Mouse (Mus musculus) kidney, postnatal 0 days (tissue): ENCODE data around the gene Rpl19. TPM values are rescaled to one million over a fixed set of nuclear protein-coding genes. Genes with fewer than 3 reads are reported as not detected.

ENCODE experiments used
- ATAC-seq: fragments of 200-750 bp; cut with Nextera tagmentation; replicated peaks from 2 replicates; pipeline ENCODE4 v1.8.0; 2017; ENCODE audit warnings: low read depth, moderate number of reproducible peaks, moderate TSS enrichment, moderate library complexity; ENCODE audit not compliant: low FRiP score
- DNase-seq: peaks from one replicate; pipeline ENCODE4 v3.0.0-alpha.2; 2016; ENCODE audit warnings: low spot score
- H3K27ac ChIP-seq: fragments of 300-500 bp; sonication (generic); 2 replicates; pipeline ENCODE4 v1.5.1; 2014; ENCODE audit warnings: mild to moderate bottlenecking
- H3K27me3 ChIP-seq: fragments of 300-500 bp; sonication (generic); 2 replicates; pipeline ENCODE4 v1.6.1; 2014; ENCODE audit warnings: low read length, mixed read lengths; ENCODE audit not compliant: insufficient read depth
- H3K36me3 ChIP-seq: fragments of 300-500 bp; sonication (generic); 2 replicates; pipeline ENCODE4 v1.6.1; 2014; ENCODE audit warnings: low read length, mixed read lengths; ENCODE audit not compliant: insufficient read depth
- H3K4me1 ChIP-seq: fragments of 300-500 bp; sonication (generic); replicated peaks from 2 replicates; pipeline ENCODE4 v1.6.1; 2014; ENCODE audit warnings: antibody characterized with exemption, low read length, mixed read lengths; ENCODE audit not compliant: insufficient read depth
- H3K4me2 ChIP-seq: fragments of 300-500 bp; sonication (generic); 2 replicates; pipeline ENCODE4 v1.6.1; 2014; ENCODE audit warnings: mild to moderate bottlenecking, low read length, moderate library complexity, mixed read lengths
- H3K4me3 ChIP-seq: fragments of 300-500 bp; sonication (generic); replicated peaks from 2 replicates; pipeline ENCODE4 v1.5.1; 2014; ENCODE audit warnings: low read depth, low read length
- H3K9ac ChIP-seq: fragments of 300-500 bp; sonication (generic); 2 replicates; pipeline ENCODE4 v1.6.1; 2014; ENCODE audit warnings: low read depth, low read length
- H3K9me3 ChIP-seq: fragments of 300-500 bp; sonication (generic); replicated peaks from 2 replicates; pipeline ENCODE4 v1.6.1; 2016; ENCODE audit warnings: low read length, inconsistent platforms, mixed read lengths
- CTCF ChIP-seq: IDR thresholded peaks from 2 replicates; pipeline ENCODE4 v1.5.1; 2016; ENCODE audit warnings: antibody characterized with exemption, low read depth, mild to moderate bottlenecking, moderate library complexity
- WGBS: fragments of 180-500 bp; shearing (Covaris S2); extraction: QIAGEN DNeasy Blood & Tissue Kit; methylation state at CpG from one replicate; pipeline ENCODE4 v1.1.7; 2014; 5-methylcytosine and 5-hydroxymethylcytosine counted together
- polyA plus RNA-seq: library from polyadenylated mRNA; unstranded; fragments of >200 nt; fragmentation: Nextera tagmentation; extraction: Ambion mirVana; gene quantifications from 2 replicates; pipeline ENCODE4 v1.2.1, GENCODE M21; 2015

The Rpl19 gene
- polyA plus RNA-seq, 1 experiment from 2014 or later: 1,182 TPM

DNA sequence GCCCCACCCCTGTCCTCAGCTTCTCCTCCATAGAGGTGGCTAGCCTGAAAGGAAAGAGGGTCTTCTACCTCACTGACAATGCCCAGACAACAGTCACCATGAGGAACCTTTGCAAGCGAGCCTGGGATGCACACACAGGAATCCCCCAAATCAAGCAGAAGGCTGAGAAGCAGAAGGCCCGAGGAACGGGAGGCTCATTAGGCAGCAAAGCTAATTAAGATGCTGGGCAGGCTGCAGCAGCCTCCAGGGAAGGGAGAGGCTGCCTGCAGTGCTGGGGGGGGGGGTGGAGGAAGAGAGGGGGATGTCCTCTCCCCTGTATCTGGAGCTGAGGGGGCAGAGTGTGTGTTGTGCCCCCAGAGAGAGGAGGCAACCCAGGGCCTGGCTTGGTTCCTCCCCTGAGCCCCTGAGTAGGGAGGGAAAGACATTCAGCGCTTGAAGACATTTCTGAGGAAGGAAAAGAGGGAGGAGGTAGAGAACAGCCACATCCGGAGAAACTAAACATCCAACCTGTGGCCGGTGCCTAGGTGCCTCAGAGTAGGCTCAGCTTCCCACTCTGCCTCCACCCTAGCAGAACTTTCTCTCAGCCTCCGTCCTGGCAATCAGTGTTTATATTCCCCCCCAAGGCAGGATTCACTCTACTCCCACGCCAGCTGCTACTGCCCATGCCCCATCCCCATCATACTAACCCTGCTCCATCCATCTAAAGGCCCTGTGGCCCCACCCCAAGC is 6.5 kb upstream of the Rpl19 start:
- 37% methylated on average over 8 of the region's 8 CpGs for WGBS
- H3K27me3 ChIP-seq: no peaks in the 10 kb centered on the region
- H3K4me2 ChIP-seq: peak overlapping the region; percentile 28
- no peak for DNase-seq
- peaks cover 9% of the 10 kb centered on the region for H3K4me1 ChIP-seq
- H3K4me3 ChIP-seq: no peak overlapping the region
- no peaks in the 10 kb centered on the region for H3K9me3 ChIP-seq
- H3K9ac ChIP-seq: no peak overlapping the region
- H3K27ac ChIP-seq: no peak overlapping the region
- ATAC-seq: no peak
- H3K36me3 ChIP-seq: peaks cover 21% of the 10 kb centered on the region
- TF ChIP-seq CTCF: no peak

DNA sequence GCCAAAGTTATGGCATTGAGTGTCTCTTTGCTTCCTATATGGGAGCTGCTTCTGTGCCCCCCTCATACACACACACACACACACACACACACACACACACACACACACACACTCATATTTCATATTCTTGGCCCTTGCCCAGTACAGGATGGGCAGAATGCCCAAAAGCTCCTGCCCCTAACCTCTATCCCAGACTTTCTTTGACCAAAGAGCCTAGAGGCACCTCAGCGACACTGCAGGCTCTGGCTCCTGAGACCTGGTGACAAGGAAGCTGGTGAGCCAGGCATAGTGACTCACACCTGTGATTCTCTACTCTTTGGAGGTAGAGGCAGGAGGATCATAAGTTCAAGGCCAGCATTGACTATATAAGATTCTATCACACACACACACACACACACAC is 5.8 kb upstream of the Rpl19 start:
- no peaks in the 10 kb centered on the region for H3K27me3 ChIP-seq
- no peak for DNase-seq
- no peak overlapping the region for H3K27ac ChIP-seq
- ATAC-seq: no peak
- H3K4me2 ChIP-seq: peak overlapping the region; percentile 96; the same call in 1 of the 2 replicates
- TF ChIP-seq CTCF: peak; percentile 12; the same call in 1 of the 2 replicates
- WGBS: 37% methylated on average over 1 of the region's 1 CpGs
- no peaks in the 10 kb centered on the region for H3K9me3 ChIP-seq
- H3K9ac ChIP-seq: no peak overlapping the region
- no peak overlapping the region for H3K4me3 ChIP-seq
- peaks cover 11% of the 10 kb centered on the region for H3K4me1 ChIP-seq
- H3K36me3 ChIP-seq: peaks cover 19% of the 10 kb centered on the region; the same call in 1 of the 2 replicates

DNA sequence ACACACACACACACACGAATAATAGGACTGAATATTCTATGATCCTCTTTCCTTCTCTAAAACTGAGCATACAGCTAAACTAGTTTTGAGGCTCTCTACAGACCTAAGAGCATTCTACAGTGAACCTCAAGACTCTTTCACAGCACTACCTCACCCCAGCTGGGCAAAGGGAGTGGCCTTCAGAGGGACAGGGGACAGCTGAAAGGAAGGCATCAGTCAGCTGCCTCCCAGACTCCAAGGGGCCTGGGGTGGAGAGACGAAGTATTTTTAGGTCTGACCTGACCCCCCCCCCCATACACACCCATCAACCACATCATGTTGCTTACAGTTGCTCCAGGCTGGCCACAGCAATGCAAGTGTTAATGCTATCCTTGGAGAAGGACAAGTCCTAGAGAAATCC is 5.4 kb upstream of the Rpl19 start:
- peak overlapping the region; percentile 96 for H3K4me2 ChIP-seq
- ATAC-seq (no peak), DNase-seq (no peak)
- no peaks in the 10 kb centered on the region for H3K9me3 ChIP-seq
- TF ChIP-seq CTCF: no peak
- H3K27ac ChIP-seq: no peak overlapping the region
- peak overlapping the region; percentile 71 for H3K4me3 ChIP-seq
- H3K9ac ChIP-seq: peak overlapping the region; percentile 81; the same call in 1 of the 2 replicates
- WGBS: 24% methylated on average over 2 of the region's 2 CpGs
- peaks cover 15% of the 10 kb centered on the region; the same call in 1 of the 2 replicates for H3K36me3 ChIP-seq
- no peaks in the 10 kb centered on the region for H3K27me3 ChIP-seq
- H3K4me1 ChIP-seq: peaks cover 15% of the 10 kb centered on the region

DNA sequence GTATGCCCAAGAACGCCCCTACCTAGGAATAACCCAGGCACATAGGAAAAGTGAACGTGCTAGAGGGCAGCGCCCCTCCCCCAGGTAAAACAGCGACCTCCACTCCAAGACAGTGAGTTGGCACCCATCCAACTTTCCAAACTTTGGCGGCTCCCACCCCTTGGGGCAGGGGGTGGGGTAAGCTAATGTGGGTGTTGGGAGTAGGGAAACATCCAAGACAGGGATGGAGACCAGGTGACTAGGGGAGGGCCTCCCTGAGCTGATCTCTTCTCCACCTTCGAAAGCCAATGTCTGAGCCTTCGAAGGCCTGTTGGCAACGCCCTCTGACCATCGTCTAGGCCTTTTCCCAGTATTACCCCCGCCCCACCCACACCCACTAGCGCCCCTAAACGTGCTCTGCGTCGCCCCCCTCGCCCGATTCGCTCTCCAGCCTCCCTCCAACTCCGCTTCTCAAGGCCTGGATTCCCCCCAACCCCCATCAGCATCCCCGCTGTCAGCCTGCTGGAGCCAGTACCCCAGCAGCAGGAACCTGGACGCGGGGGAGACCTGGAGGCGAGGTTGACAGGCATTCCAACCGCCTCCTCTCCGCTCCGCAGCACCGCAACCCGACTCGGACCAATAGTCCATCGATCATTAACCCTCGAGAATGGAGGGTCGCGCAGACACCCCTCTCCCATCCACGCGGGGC is 4.8 kb upstream of the Rpl19 start:
- peak; percentile 78 for DNase-seq
- 0 out of 2 replicates have a peak, but pooled peaks have one; percentile 8 for TF ChIP-seq CTCF
- ATAC-seq: peak; percentile 37
- Histone ChIP-seq H3K36me3 (peaks cover 13% of the 10 kb centered on the region; the same call in 1 of the 2 replicates), H3K9me3 (no peaks in the 10 kb centered on the region), H3K4me3 (peak overlapping the region; percentile 71), H3K27me3 (no peaks in the 10 kb centered on the region), H3K4me1 (peaks cover 15% of the 10 kb centered on the region), H3K27ac (peak overlapping the region; percentile 95), H3K9ac (peak overlapping the region; percentile 81), H3K4me2 (peak overlapping the region; percentile 96)
- WGBS: 3% methylated on average over 33 of the region's 34 CpGs

DNA sequence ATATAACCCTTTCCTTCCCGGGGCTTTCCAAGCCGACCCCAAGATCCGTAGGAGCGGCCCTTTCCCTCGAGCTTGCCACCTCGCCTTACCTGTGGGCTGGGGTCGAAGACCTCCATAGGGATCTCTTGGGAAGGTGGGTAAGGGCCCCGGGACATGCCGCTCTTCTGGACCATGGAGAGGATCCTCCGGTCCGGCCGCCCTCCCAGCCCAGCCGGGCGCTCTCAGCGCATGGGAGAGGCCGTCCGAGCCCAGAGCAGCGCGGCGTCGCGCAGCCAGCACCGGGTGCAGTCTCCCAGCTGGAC is 4.3 kb upstream of the Rpl19 start:
- Histone ChIP-seq H3K4me2 (peak overlapping the region; percentile 96), H3K4me1 (peaks cover 15% of the 10 kb centered on the region), H3K36me3 (peaks cover 10% of the 10 kb centered on the region; the same call in 1 of the 2 replicates), H3K9me3 (no peaks in the 10 kb centered on the region), H3K27me3 (no peaks in the 10 kb centered on the region), H3K27ac (peak overlapping the region; percentile 95), H3K4me3 (peak overlapping the region; percentile 71), H3K9ac (peak overlapping the region; percentile 81)
- DNase-seq (no peak), ATAC-seq (peak; percentile 15)
- TF ChIP-seq CTCF: no peak
- WGBS: 2% methylated on average over 23 of the region's 23 CpGs

DNA sequence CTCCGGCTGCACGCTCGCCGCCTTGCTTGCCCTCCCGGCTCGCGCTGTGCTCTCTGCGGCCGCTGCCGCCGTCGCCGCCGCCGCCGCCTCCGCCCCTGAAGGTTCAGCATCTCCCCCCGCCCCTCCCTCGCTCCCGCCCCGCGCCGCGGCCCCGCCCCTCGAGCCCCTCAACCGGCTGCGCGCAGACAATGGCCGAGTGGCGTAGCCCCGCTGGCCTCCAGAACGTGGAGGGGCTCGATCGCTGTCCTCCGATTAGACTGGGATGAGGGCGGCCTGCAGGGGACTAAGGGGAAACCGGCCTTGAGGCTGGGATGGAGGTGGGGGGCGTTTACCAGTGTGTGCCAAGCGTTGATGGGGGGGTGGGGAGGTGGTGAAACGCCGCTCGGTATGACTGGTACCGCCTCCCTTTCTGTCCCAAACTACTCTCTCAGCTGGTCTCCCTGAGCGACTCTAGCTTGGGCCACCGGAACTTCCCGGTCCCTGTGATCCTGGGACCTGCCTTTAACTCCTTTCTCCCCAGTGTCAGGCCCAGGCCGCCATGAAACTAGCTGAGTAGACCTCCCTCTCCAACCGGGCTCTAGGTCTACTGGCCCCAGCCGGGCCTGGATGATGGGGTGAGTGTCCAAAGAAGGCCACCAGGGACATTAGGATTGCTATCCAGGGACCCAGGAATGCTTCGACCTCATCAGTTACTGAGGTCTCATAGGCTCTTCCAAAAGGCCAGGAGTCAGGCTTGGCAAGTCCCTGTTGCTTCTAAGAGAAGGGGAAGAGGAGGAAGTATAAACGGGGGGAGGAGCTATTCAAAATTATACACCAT is 3.7 kb upstream of the Rpl19 start, which contains the start of gene Cacnb1:
Cacnb1 (minus strand) TSS at position 480 of the 817 bp plus-strand sequence.
- Histone ChIP-seq H3K4me3 (peak within 1 kb of the TSS; percentile 71), H3K27ac (peak within 1 kb of the TSS; percentile 95), H3K36me3 (peaks cover 6% of the 10 kb centered on the region; the same call in 1 of the 2 replicates), H3K27me3 (no peaks in the 10 kb centered on the region), H3K9ac (peak within 1 kb of the TSS; percentile 81), H3K4me2 (peak within 1 kb of the TSS; percentile 96), H3K4me1 (peaks cover 15% of the 10 kb centered on the region), H3K9me3 (no peaks in the 10 kb centered on the region)
- DNase-seq: peak; percentile 84
- no peak for TF ChIP-seq CTCF
- ATAC-seq: peak; percentile 29
- 1% methylated on average over 50 of the region's 52 CpGs for WGBS
